Mouse (Mus musculus) MEL (cell line): ENCODE results near the gene Rexo1. TPM values are rescaled to one million over a fixed set of nuclear protein-coding genes. Genes with fewer than 3 reads are reported as not detected.

Experiments
- DNase-seq: peaks from one replicate; pipeline ENCODE4 v3.0.0; 2011; ENCODE audit warnings: low read depth, low spot score
- H3K27ac ChIP-seq: 2 replicates; pipeline ENCODE4 v1.5.1; 2012; ENCODE audit warnings: low read depth, mild to moderate bottlenecking, control low read depth, low read length, moderate library complexity; ENCODE audit not compliant: control insufficient read depth
- H3K27me3 ChIP-seq, 2 experiments: fragments of 150-350 bp in 1 of 2; sonication (generic) in 1 of 2; 2 replicates each; pipeline ENCODE4 v1.6.1; 2012; ENCODE audit warnings: low read length in 2 of 2, mild to moderate bottlenecking in 2 of 2, improper control_type of control experiment in 1 of 2, moderate library complexity in 1 of 2; ENCODE audit not compliant: insufficient read depth in 2 of 2, control insufficient read depth in 1 of 2
- H3K36me3 ChIP-seq, 2 experiments: 2 replicates each; pipeline ENCODE4 v1.6.1; 2012 to 2014; ENCODE audit warnings: low read length in 2 of 2, improper control_type of control experiment in 1 of 2, inconsistent platforms in 1 of 2, mild to moderate bottlenecking in 1 of 2; ENCODE audit not compliant: insufficient read depth in 2 of 2, control insufficient read depth in 1 of 2
- H3K4me1 ChIP-seq, 2 experiments: fragments of 150-350 bp in 1 of 2; sonication (generic) in 1 of 2; 2 replicates each; pipeline ENCODE4 v1.6.1; 2012; ENCODE audit warnings: low read length in 2 of 2, improper control_type of control experiment in 1 of 2, mild to moderate bottlenecking in 1 of 2; ENCODE audit not compliant: insufficient read depth in 2 of 2, control insufficient read depth in 1 of 2
- H3K4me3 ChIP-seq, 2 experiments: fragments of 150-350 bp in 1 of 2; sonication (generic) in 1 of 2; 2 replicates each; pipeline ENCODE4 v1.5.1; 2012; ENCODE audit warnings: low read depth in 2 of 2, low read length in 2 of 2, mild to moderate bottlenecking in 2 of 2, moderate library complexity in 2 of 2, control low read depth in 1 of 2, improper control_type of control experiment in 1 of 2; ENCODE audit not compliant: control insufficient read depth in 1 of 2, insufficient read depth in 1 of 2
- H3K79me2 ChIP-seq: 2 replicates; pipeline ENCODE4 v1.6.1; 2012; ENCODE audit warnings: mild to moderate bottlenecking, low read length, moderate library complexity; ENCODE audit not compliant: control insufficient read depth, poor library complexity, insufficient read depth
- H3K9ac ChIP-seq: 2 replicates; pipeline ENCODE4 v1.6.1; 2012; ENCODE audit warnings: low read depth, mild to moderate bottlenecking, control low read depth, low read length, moderate library complexity; ENCODE audit not compliant: control insufficient read depth, poor library complexity, severe bottlenecking
- H3K9me3 ChIP-seq: fragments of 150-350 bp; sonication (generic); replicated peaks from 2 replicates; pipeline ENCODE4 v1.6.1; 2012; ENCODE audit warnings: mild to moderate bottlenecking, low read length, improper control_type of control experiment, moderate library complexity; ENCODE audit not compliant: insufficient read depth
- BHLHE40 ChIP-seq: IDR thresholded peaks from 2 replicates; pipeline ENCODE4 v1.6.1; 2012; ENCODE audit warnings: low read depth, mild to moderate bottlenecking, inconsistent platforms, low read length, improper control_type of control experiment, borderline replicate concordance
- CHD2 ChIP-seq: IDR thresholded peaks from 2 replicates; pipeline ENCODE4 v1.6.1; 2011; ENCODE audit warnings: low read length, improper control_type of control experiment
- E2F4 ChIP-seq: IDR thresholded peaks from 2 replicates; pipeline ENCODE4 v1.6.1; 2011; ENCODE audit warnings: low read depth, low read length, improper control_type of control experiment, borderline replicate concordance
- ELF1 ChIP-seq: IDR thresholded peaks from 2 replicates; pipeline ENCODE4 v1.6.1; 2014; ENCODE audit warnings: low read depth, mild to moderate bottlenecking, inconsistent platforms, low read length, improper control_type of control experiment, moderate library complexity
- EP300 ChIP-seq, 2 experiments: IDR thresholded peaks; 2 replicates each; pipeline ENCODE4 v1.6.1; 2011; ENCODE audit warnings: improper control_type of control experiment in 2 of 2, low read length in 2 of 2, low read depth in 1 of 2, mild to moderate bottlenecking in 1 of 2
- ETS1 ChIP-seq: IDR thresholded peaks from 2 replicates; pipeline ENCODE4 v1.6.1; 2012; ENCODE audit warnings: low read depth, mild to moderate bottlenecking, inconsistent platforms, low read length, improper control_type of control experiment, moderate library complexity
- GABPA ChIP-seq: IDR thresholded peaks from 2 replicates; pipeline ENCODE4 v1.6.1; 2012; ENCODE audit warnings: low read depth, mild to moderate bottlenecking, inconsistent platforms, low read length, improper control_type of control experiment, moderate library complexity
- GATA1 ChIP-seq: IDR thresholded peaks from 2 replicates; pipeline ENCODE4 v1.6.1; 2011; ENCODE audit warnings: low read depth, low read length, improper control_type of control experiment
- HCFC1 ChIP-seq: IDR thresholded peaks from 2 replicates; pipeline ENCODE4 v1.6.1; 2012; ENCODE audit warnings: low read depth, mild to moderate bottlenecking, inconsistent platforms, low read length, improper control_type of control experiment, moderate library complexity
- JUND ChIP-seq: IDR thresholded peaks from 2 replicates; pipeline ENCODE4 v1.6.1; 2011; ENCODE audit warnings: low read depth, mild to moderate bottlenecking, improper control_type of control experiment, low read length
- KAT2A ChIP-seq: conservative IDR thresholded peaks from 2 replicates; pipeline ENCODE4 v1.6.1; 2012; ENCODE audit warnings: low read depth, low read length, improper control_type of control experiment, inconsistent platforms
- MAFK ChIP-seq: IDR thresholded peaks from 2 replicates; pipeline ENCODE4 v1.6.1; 2011; ENCODE audit warnings: low read depth, mild to moderate bottlenecking, low read length, improper control_type of control experiment, borderline replicate concordance
- MAX ChIP-seq: IDR thresholded peaks from 2 replicates; pipeline ENCODE4 v1.6.1; 2011; ENCODE audit warnings: low read length, improper control_type of control experiment
- MAZ ChIP-seq: IDR thresholded peaks from 2 replicates; pipeline ENCODE4 v1.6.1; 2012; ENCODE audit warnings: low read depth, mild to moderate bottlenecking, inconsistent platforms, low read length, improper control_type of control experiment
- MEF2A ChIP-seq: IDR thresholded peaks from 2 replicates; pipeline ENCODE4 v1.6.1; 2014; ENCODE audit warnings: low read depth, mild to moderate bottlenecking, inconsistent platforms, low read length, improper control_type of control experiment; ENCODE audit not compliant: poor library complexity, insufficient replicate concordance, severe bottlenecking; ENCODE audit errors: extremely low read depth
- MXI1 ChIP-seq: IDR thresholded peaks from 2 replicates; pipeline ENCODE4 v1.6.1; 2011; ENCODE audit warnings: mild to moderate bottlenecking, low read depth, low read length, improper control_type of control experiment
- MYB ChIP-seq: IDR thresholded peaks from 2 replicates; pipeline ENCODE4 v1.6.1; 2011; ENCODE audit warnings: mild to moderate bottlenecking, low read depth, low read length, improper control_type of control experiment
- MYC ChIP-seq: IDR thresholded peaks from 2 replicates; pipeline ENCODE4 v1.6.1; 2011; ENCODE audit warnings: low read depth, mild to moderate bottlenecking, low read length, improper control_type of control experiment, moderate library complexity
- NELFE ChIP-seq: IDR thresholded peaks from 2 replicates; pipeline ENCODE4 v1.6.1; 2011; ENCODE audit warnings: low read depth, low read length, improper control_type of control experiment
- NRF1 ChIP-seq: IDR thresholded peaks from 2 replicates; pipeline ENCODE4 v1.6.1; 2014; ENCODE audit warnings: low read depth, mild to moderate bottlenecking, inconsistent platforms, low read length, improper control_type of control experiment, moderate library complexity; ENCODE audit not compliant: poor library complexity, insufficient read depth, severe bottlenecking
- POLR2A ChIP-seq, 2 experiments: IDR thresholded peaks; 2 replicates each; pipeline ENCODE4 v1.6.1; 2011 to 2012; ENCODE audit warnings: low read length in 2 of 2, mild to moderate bottlenecking in 2 of 2, control low read depth in 1 of 2, improper control_type of control experiment in 1 of 2, low read depth in 1 of 2, moderate library complexity in 1 of 2; ENCODE audit not compliant: control insufficient read depth in 1 of 2, insufficient read depth in 1 of 2, poor library complexity in 1 of 2
- POLR2AphosphoS2 ChIP-seq: IDR thresholded peaks from 2 replicates; pipeline ENCODE4 v1.6.1; 2011; ENCODE audit warnings: low read length, improper control_type of control experiment
- POLR2AphosphoS5 ChIP-seq: IDR thresholded peaks from 2 replicates; pipeline ENCODE4 v1.6.1; 2012; ENCODE audit warnings: low read depth, borderline replicate concordance, mild to moderate bottlenecking, inconsistent platforms, low read length, moderate library complexity, mixed read lengths
- RAD21 ChIP-seq: IDR thresholded peaks from 2 replicates; pipeline ENCODE4 v1.6.1; 2011; ENCODE audit warnings: mild to moderate bottlenecking, low read depth, low read length, improper control_type of control experiment
- RCOR1 ChIP-seq: IDR thresholded peaks from 2 replicates; pipeline ENCODE4 v1.6.1; 2012; ENCODE audit warnings: low read depth, mild to moderate bottlenecking, inconsistent platforms, low read length, improper control_type of control experiment
- SIN3A ChIP-seq: IDR thresholded peaks from 2 replicates; pipeline ENCODE4 v1.6.1; 2012; ENCODE audit warnings: low read length, improper control_type of control experiment, inconsistent platforms
- SMC3 ChIP-seq: IDR thresholded peaks from 2 replicates; pipeline ENCODE4 v1.6.1; 2011; ENCODE audit warnings: low read depth, low read length, improper control_type of control experiment
- TAL1 ChIP-seq: IDR thresholded peaks from 2 replicates; pipeline ENCODE4 v1.6.1; 2012; ENCODE audit warnings: mild to moderate bottlenecking, inconsistent platforms, low read length, moderate library complexity, mixed read lengths
- TBP ChIP-seq: IDR thresholded peaks from 2 replicates; pipeline ENCODE4 v1.8.0; 2011; ENCODE audit warnings: low read depth, low read length, improper control_type of control experiment
- TCF12 ChIP-seq: IDR thresholded peaks from 2 replicates; pipeline ENCODE4 v1.6.1; 2014; ENCODE audit warnings: low read depth, mild to moderate bottlenecking, inconsistent platforms, low read length, improper control_type of control experiment, moderate library complexity
- UBTF ChIP-seq: IDR thresholded peaks from 2 replicates; pipeline ENCODE4 v1.6.1; 2012; ENCODE audit warnings: low read depth, mild to moderate bottlenecking, inconsistent platforms, low read length, improper control_type of control experiment, moderate library complexity, borderline replicate concordance; ENCODE audit not compliant: insufficient read depth
- USF1 ChIP-seq: IDR thresholded peaks from 2 replicates; pipeline ENCODE4 v1.6.1; 2014; ENCODE audit warnings: low read depth, mild to moderate bottlenecking, inconsistent platforms, low read length, improper control_type of control experiment, moderate library complexity
- ZC3H11A ChIP-seq: IDR thresholded peaks from 2 replicates; pipeline ENCODE4 v1.6.1; 2012; ENCODE audit warnings: low read depth, mild to moderate bottlenecking, inconsistent platforms, low read length, improper control_type of control experiment
- ZMIZ1 ChIP-seq: IDR thresholded peaks from 2 replicates; pipeline ENCODE4 v1.6.1; 2012; ENCODE audit warnings: low read depth, mild to moderate bottlenecking, inconsistent platforms, low read length, improper control_type of control experiment, moderate library complexity
- ZNF384 ChIP-seq: IDR thresholded peaks from 2 replicates; pipeline ENCODE4 v1.6.1; 2012; ENCODE audit warnings: low read depth, mild to moderate bottlenecking, inconsistent platforms, low read length, improper control_type of control experiment
- polyA plus RNA-seq, 2 experiments: library from polyadenylated mRNA; stranded (reverse) in 1 of 2; unstranded in 1 of 2; fragments of >175 nt in 1 of 2; fragments of >200 nt in 1 of 2; gene quantifications; 2 replicates each; pipeline versions ENCODE4 v1.2.1 to v1.2.4; 2012; ENCODE audit warnings: low replicate concordance in 2 of 2, low read depth in 1 of 2; ENCODE audit not compliant: insufficient read length in 2 of 2, insufficient read depth in 1 of 2, missing spikeins in 1 of 2
- total RNA-seq: library from RNA; depleted of rRNA; stranded (reverse); fragments of 300-350 nt; gene quantifications from 2 replicates; pipeline ENCODE4 v1.2.3, GENCODE M21; 2012; rRNA removed

The Rexo1 gene
- total RNA-seq (14.3 and 14.7 TPM in 2 replicates), polyA plus RNA-seq (10 to 100 TPM in 1 of 2 experiments, not detected in 1; 54.6 TPM)

DNA sequence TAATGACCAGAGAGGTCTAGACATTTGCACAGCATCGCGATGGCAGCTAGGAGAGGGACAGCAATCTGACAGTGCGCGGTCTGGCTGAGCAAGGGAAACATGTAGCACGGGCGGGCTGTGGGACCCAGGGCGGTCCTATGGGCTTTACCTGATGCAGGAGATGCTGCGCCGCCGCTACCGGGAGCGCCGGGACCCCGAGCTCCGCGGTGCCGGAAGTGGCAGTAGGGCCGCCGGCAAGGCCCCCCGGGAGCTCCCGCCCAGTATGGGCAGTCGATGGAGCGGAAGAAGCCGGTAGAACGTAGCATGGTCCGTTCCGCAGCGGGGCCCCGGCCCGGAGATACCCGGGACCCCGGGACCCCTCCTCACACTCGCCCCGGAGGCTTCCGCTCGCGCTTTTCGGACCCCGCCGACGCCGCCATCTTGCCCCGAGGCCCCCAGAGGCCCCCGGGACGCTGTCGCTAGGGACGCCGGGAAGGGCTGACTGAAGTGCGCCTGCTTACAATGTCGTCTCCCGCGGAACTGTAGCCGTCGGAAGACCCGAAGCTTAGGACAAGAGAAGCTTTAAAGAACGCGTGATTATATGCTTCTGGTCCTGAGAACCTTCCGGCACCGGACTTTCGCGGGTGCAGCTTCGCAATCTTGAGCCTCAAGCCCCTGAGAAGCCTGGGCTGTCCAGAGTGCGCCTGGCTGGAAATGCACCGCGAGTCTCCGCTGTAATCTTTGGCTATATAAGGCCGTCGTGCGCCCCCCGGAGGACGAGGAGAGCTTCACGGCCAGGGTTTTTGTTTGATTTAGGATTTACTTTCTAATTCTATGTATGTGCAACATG is at the start of gene Rexo1:
TSS of gene Rexo1 (minus strand) at position 445 of the 829 bp plus-strand sequence.
- H3K4me3 ChIP-seq: peak within 1 kb of the TSS; percentile 67 to 97
- peak within 1 kb of the TSS; percentile 97 for H3K27ac ChIP-seq
- peaks cover 49% of the 10 kb centered on the region for H3K79me2 ChIP-seq
- H3K4me1 ChIP-seq: peaks cover 0 to 10% of the 10 kb centered on the region in 2 experiments; a peak in 2 of 4 replicates
- H3K9ac ChIP-seq: peak within 1 kb of the TSS; percentile 96
- no peaks in the 10 kb centered on the region for H3K9me3 ChIP-seq
- H3K27me3 ChIP-seq: no peaks in the 10 kb centered on the region
- peaks cover 0 to 10% of the 10 kb centered on the region in 2 experiments; a peak in 2 of 4 replicates for H3K36me3 ChIP-seq
- DNase-seq: peak; percentile 98
- TF ChIP-seq MYC (peak; percentile 69; the same call in 1 of the 2 replicates), CHD2 (no peak), MAFK (no peak), MAX (peak; percentile 100), ZC3H11A (no peak), POLR2AphosphoS5 (no peak), UBTF (no peak), ELF1 (peak; percentile 66; the same call in 1 of the 2 replicates), SIN3A (peak; percentile 96), MEF2A (no peak), GABPA (no peak), TBP (peak; percentile 78), MAZ (no peak), HCFC1 (peak; percentile 95), MYB (no peak), ZMIZ1 (no peak; the same call in 1 of the 2 replicates), RAD21 (peak; percentile 54), JUND (no peak), GATA1 (0 out of 2 replicates have a peak, but pooled peaks have one; percentile 4), EP300 (IDR thresholded peaks at IDR 0.05; ENCODE audit: low read depth in 1 of 2, low read length in 2 of 2) (no peak), TCF12 (peak; percentile 55; the same call in 1 of the 2 replicates), TAL1 (no peak), NELFE (peak; percentile 53), RCOR1 (no peak; the same call in 1 of the 2 replicates), SMC3 (peak; percentile 59), MXI1 (peak; percentile 66), KAT2A (peak; percentile 91), NRF1 (no peak), E2F4 (no peak), ETS1 (peak; percentile 28; the same call in 1 of the 2 replicates), POLR2A (IDR thresholded peaks at IDR 0.05; ENCODE audit: control insufficient read depth in 1 of 2, insufficient read depth in 1 of 2, low read depth in 1 of 2, low read length in 2 of 2, poor library complexity in 1 of 2) (peak; percentile 66 to 69; a peak in 3 of 4 replicates), POLR2AphosphoS2 (no peak), USF1 (0 out of 2 replicates have a peak, but pooled peaks have one; percentile 18), BHLHE40 (no peak), ZNF384 (no peak)
